Mouse (Mus musculus): Measurements from ENCODE around the gene Prkce. TPM values are rescaled to one million over a fixed set of nuclear protein-coding genes. Genes with fewer than 3 reads are reported as not detected.

The Prkce gene
- polyA plus RNA-seq, 1 experiment from 2014 or later, result 6.7 TPM

GRCm38 (mm10) chr17:86184552-86185209 is 17.1 kb downstream of the Prkce start:
- Histone ChIP-seq H3K27me3 (no peaks in the 10 kb centered on the region), H3K4me1 (peaks cover 5% of the 10 kb centered on the region; the same call in 1 of the 2 replicates), H3K27ac (no peak overlapping the region), H3K4me3 (no peak overlapping the region), H3K9ac (no peak overlapping the region), H3K4me2 (replicated peaks) (no peak overlapping the region), H3K36me3 (no peaks in the 10 kb centered on the region), H3K9me3 (no peaks in the 10 kb centered on the region)
- WGBS, result 66% methylated on average over 9 of the region's 9 CpGs
- ATAC-seq (ENCODE audit: low FRiP score, low read depth), result no peak

- Histone ChIP-seq H3K4me1 (peaks cover 5% of the 10 kb centered on the region; the same call in 1 of the 2 replicates), H3K9me3 (no peaks in the 10 kb centered on the region), H3K36me3 (no peaks in the 10 kb centered on the region), H3K9ac (no peak overlapping the region), H3K27me3 (no peaks in the 10 kb centered on the region), H3K27ac (no peak overlapping the region), H3K4me2 (replicated peaks) (no peak overlapping the region), H3K4me3 (no peak overlapping the region)
- 38% methylated on average over 7 of the region's 7 CpGs for WGBS
- no peak for ATAC-seq (ENCODE audit: low FRiP score, low read depth)
Measured at GRCm38 (mm10) chr17:86185584-86185983, 18.0 kb downstream of the Prkce start.

- Histone ChIP-seq H3K4me3 (no peak overlapping the region), H3K27ac (no peak overlapping the region), H3K36me3 (no peaks in the 10 kb centered on the region), H3K4me2 (replicated peaks) (no peak overlapping the region), H3K27me3 (no peaks in the 10 kb centered on the region), H3K9me3 (no peaks in the 10 kb centered on the region), H3K9ac (no peak overlapping the region), H3K4me1 (peaks cover 12% of the 10 kb centered on the region)
- 98% methylated on average over 1 of the region's 1 CpGs for WGBS
- ATAC-seq (ENCODE audit: low FRiP score, low read depth), result no peak
Measured at GRCm38 (mm10) chr17:86187777-86188176, 20.2 kb downstream of the Prkce start.

GRCm38 (mm10) chr17:86193979-86194378 is 26.4 kb downstream of the Prkce start:
- Histone ChIP-seq H3K27me3 (no peaks in the 10 kb centered on the region), H3K9ac (no peak overlapping the region), H3K4me2 (replicated peaks) (no peak overlapping the region), H3K9me3 (no peaks in the 10 kb centered on the region), H3K4me1 (peaks cover 7% of the 10 kb centered on the region), H3K27ac (no peak overlapping the region), H3K36me3 (no peaks in the 10 kb centered on the region), H3K4me3 (no peak overlapping the region)
- WGBS, result 86% methylated on average over 6 of the region's 6 CpGs
- no peak for ATAC-seq (ENCODE audit: low FRiP score, low read depth)

GRCm38 (mm10) chr17:86194921-86195320 is 27.3 kb downstream of the Prkce start:
- H3K4me3 ChIP-seq, result no peak overlapping the region
- H3K36me3 ChIP-seq, result no peaks in the 10 kb centered on the region
- H3K4me1 ChIP-seq, result peaks cover 7% of the 10 kb centered on the region
- no peak for ATAC-seq (ENCODE audit: low FRiP score, low read depth)
- no peaks in the 10 kb centered on the region for H3K27me3 ChIP-seq
- H3K9ac ChIP-seq, result no peak overlapping the region
- H3K4me2 ChIP-seq (replicated peaks), result no peak overlapping the region
- no peaks in the 10 kb centered on the region for H3K9me3 ChIP-seq
- no peak overlapping the region for H3K27ac ChIP-seq
- 73% methylated on average over 8 of the region's 8 CpGs for WGBS

- Histone ChIP-seq H3K4me1 (no peaks in the 10 kb centered on the region), H3K9me3 (no peaks in the 10 kb centered on the region), H3K9ac (no peak overlapping the region), H3K36me3 (no peaks in the 10 kb centered on the region), H3K4me3 (no peak overlapping the region), H3K4me2 (replicated peaks) (no peak overlapping the region), H3K27me3 (no peaks in the 10 kb centered on the region), H3K27ac (no peak overlapping the region)
- 76% methylated on average over 16 of the region's 16 CpGs for WGBS
- ATAC-seq (ENCODE audit: low FRiP score, low read depth), result no peak
Measured at GRCm38 (mm10) chr17:86198496-86199465, 31.2 kb downstream of the Prkce start.

GRCm38 (mm10) chr17:86201981-86202380 is 34.4 kb downstream of the Prkce start:
- Histone ChIP-seq H3K36me3 (no peaks in the 10 kb centered on the region), H3K4me2 (replicated peaks) (no peak overlapping the region), H3K4me1 (0 out of 2 replicates have a peak, but pooled peaks cover 8% of the 10 kb centered on the region), H3K27me3 (no peaks in the 10 kb centered on the region), H3K9ac (no peak overlapping the region), H3K9me3 (no peaks in the 10 kb centered on the region), H3K4me3 (no peak overlapping the region), H3K27ac (no peak overlapping the region)
- no peak for ATAC-seq (ENCODE audit: low FRiP score, low read depth)
- 91% methylated on average over 7 of the region's 7 CpGs for WGBS

- H3K4me3 ChIP-seq, result no peak overlapping the region
- no peak overlapping the region for H3K4me2 ChIP-seq (replicated peaks)
- H3K27me3 ChIP-seq, result no peaks in the 10 kb centered on the region
- H3K4me1 ChIP-seq, result 0 out of 2 replicates have a peak, but pooled peaks cover 8% of the 10 kb centered on the region
- H3K9me3 ChIP-seq, result no peaks in the 10 kb centered on the region
- 93% methylated on average over 6 of the region's 6 CpGs for WGBS
- H3K27ac ChIP-seq, result no peak overlapping the region
- no peaks in the 10 kb centered on the region for H3K36me3 ChIP-seq
- ATAC-seq (ENCODE audit: low FRiP score, low read depth), result no peak
- no peak overlapping the region for H3K9ac ChIP-seq
Measured at GRCm38 (mm10) chr17:86202972-86203371, 35.4 kb downstream of the Prkce start.

- H3K4me3 ChIP-seq, result no peak overlapping the region
- ATAC-seq (ENCODE audit: low FRiP score, low read depth), result no peak
Measured at GRCm38 (mm10) chr17:86203531-86204450, 36.2 kb downstream of the Prkce start.

GRCm38 (mm10) chr17:86206289-86206688 is 38.7 kb downstream of the Prkce start:
- Histone ChIP-seq H3K4me2 (replicated peaks) (no peak overlapping the region), H3K27me3 (no peaks in the 10 kb centered on the region), H3K4me1 (0 out of 2 replicates have a peak, but pooled peaks cover 8% of the 10 kb centered on the region), H3K36me3 (no peaks in the 10 kb centered on the region), H3K9me3 (no peaks in the 10 kb centered on the region), H3K9ac (no peak overlapping the region), H3K4me3 (no peak overlapping the region), H3K27ac (no peak overlapping the region)
- no peak for ATAC-seq (ENCODE audit: low FRiP score, low read depth)
- whole genome bisulfite sequencing, result 84% methylated on average over 8 of the region's 8 CpGs

More at GRCm38 (mm10) chr17:86203531-86204450, 36.2 kb downstream of the Prkce start:
- Histone ChIP-seq H3K9ac (no peak overlapping the region), H3K9me3 (no peaks in the 10 kb centered on the region), H3K36me3 (no peaks in the 10 kb centered on the region), H3K4me2 (replicated peaks) (no peak overlapping the region), H3K27ac (no peak overlapping the region), H3K27me3 (no peaks in the 10 kb centered on the region), H3K4me1 (0 out of 2 replicates have a peak, but pooled peaks cover 8% of the 10 kb centered on the region)
- WGBS, result 79% methylated on average over 20 of the region's 20 CpGs

GRCm38 (mm10) chr17:86208057-86208820 is 40.7 kb downstream of the Prkce start:
- Histone ChIP-seq H3K36me3 (no peaks in the 10 kb centered on the region), H3K4me1 (0 out of 2 replicates have a peak, but pooled peaks cover 8% of the 10 kb centered on the region), H3K27ac (no peak overlapping the region), H3K9ac (no peak overlapping the region), H3K9me3 (no peaks in the 10 kb centered on the region), H3K27me3 (no peaks in the 10 kb centered on the region), H3K4me2 (replicated peaks) (no peak overlapping the region), H3K4me3 (no peak overlapping the region)
- 89% methylated on average over 17 of the region's 17 CpGs for WGBS
- no peak for ATAC-seq (ENCODE audit: low FRiP score, low read depth)
